8 mouse cellular contexts compared by ENCODE assay signal in genomic region chr1:43091306-43092055, GRCm38 (mm10). TPM values are rescaled to one million over a fixed set of nuclear protein-coding genes. Genes with fewer than 3 reads are reported as not detected.
DNase-seq lines count a peak whose midpoint lies in the region; ATAC-seq lines count a peak whose summit lies in the region.

No protein-coding gene starts in this region.

- H3K9ac ChIP-seq in embryonic facial prominence, embryonic 14.5 days (ENCODE audit: low read depth, low read length): peak overlapping the region; percentile 87
- H3K9ac ChIP-seq in hindbrain, embryonic 13.5 days: peak overlapping the region; percentile 91

- WGBS in embryonic facial prominence, embryonic 14.5 days: 37% methylated on average over 11 of the region's 13 CpGs
- 45% methylated on average over 13 of the region's 13 CpGs for WGBS in hindbrain, embryonic 13.5 days
- 53% methylated on average over 13 of the region's 13 CpGs for WGBS in midbrain, embryonic 10.5 days

- H3K9me3 ChIP-seq in embryonic facial prominence, embryonic 14.5 days (ENCODE audit: control insufficient read depth, low read length): no peaks in the 10 kb centered on the region
- no peaks in the 10 kb centered on the region for H3K9me3 ChIP-seq in hindbrain, embryonic 13.5 days
- H3K9me3 ChIP-seq in midbrain, embryonic 10.5 days (replicated peaks): no peaks in the 10 kb centered on the region

- H3K4me1 ChIP-seq in embryonic facial prominence, embryonic 14.5 days (ENCODE audit: control insufficient read depth, insufficient read depth, low read length): peaks cover 4% of the 10 kb centered on the region; the same call in 1 of the 2 replicates
- H3K4me1 ChIP-seq in hindbrain, embryonic 13.5 days (replicated peaks): peaks cover 32% of the 10 kb centered on the region
- H3K4me1 ChIP-seq in midbrain, embryonic 10.5 days: peaks cover 24% of the 10 kb centered on the region

- H3K27ac ChIP-seq in embryonic facial prominence, embryonic 14.5 days (replicated peaks; ENCODE audit: low read depth, low read length): no peak overlapping the region
- peak overlapping the region; percentile 94; the same call in 1 of the 2 replicates for H3K27ac ChIP-seq in hindbrain, embryonic 13.5 days
- peak overlapping the region; percentile 92 for H3K27ac ChIP-seq in midbrain, embryonic 10.5 days (replicated peaks)

- H3K36me3 ChIP-seq in embryonic facial prominence, embryonic 14.5 days (ENCODE audit: control insufficient read depth, insufficient read depth, low read length): no peaks in the 10 kb centered on the region
- no peaks in the 10 kb centered on the region for H3K36me3 ChIP-seq in hindbrain, embryonic 13.5 days
- no peaks in the 10 kb centered on the region for H3K36me3 ChIP-seq in midbrain, embryonic 10.5 days

- DNase-seq in cerebellum, adult 11-12 months: peak; percentile 28
- no peak for DNase-seq in cerebellum, postnatal 36 days
- DNase-seq in 416B (ENCODE audit: low read depth): peak; percentile 64
- DNase-seq in embryonic facial prominence, embryonic 14.5 days (ENCODE audit: low spot score): no peak
- no peak for DNase-seq in midbrain, embryonic 10.5 days (ENCODE audit: low spot score)
- DNase-seq in embryo, embryonic 10.5 days (ENCODE audit: low spot score): no peak
- DNase-seq in layer of hippocampus, adult 9-11 months: no peak

- peak; percentile 4; the same call in 1 of the 2 replicates for ATAC-seq in embryonic facial prominence, embryonic 14.5 days (ENCODE audit: low read depth)
- peak; percentile 27 for ATAC-seq in hindbrain, embryonic 13.5 days (ENCODE audit: low FRiP score)

- H3K27me3 ChIP-seq in embryonic facial prominence, embryonic 14.5 days (replicated peaks; ENCODE audit: control insufficient read depth, insufficient read depth, low read length): no peaks in the 10 kb centered on the region
- no peaks in the 10 kb centered on the region for H3K27me3 ChIP-seq in hindbrain, embryonic 13.5 days
- peaks cover 15% of the 10 kb centered on the region; the same call in 1 of the 2 replicates for H3K27me3 ChIP-seq in midbrain, embryonic 10.5 days (ENCODE audit: low read depth, poor library complexity, severe bottlenecking)

- H3K4me3 ChIP-seq in embryonic facial prominence, embryonic 14.5 days (ENCODE audit: low read depth, low read length): peak overlapping the region; percentile 78
- peak overlapping the region; percentile 76 for H3K4me3 ChIP-seq in hindbrain, embryonic 13.5 days
- peak overlapping the region; percentile 86 for H3K4me3 ChIP-seq in midbrain, embryonic 10.5 days

- peak overlapping the region; percentile 86 for H3K4me2 ChIP-seq in embryonic facial prominence, embryonic 14.5 days (ENCODE audit: low read depth, low read length)
- peak overlapping the region; percentile 68 for H3K4me2 ChIP-seq in hindbrain, embryonic 13.5 days

RNA-seq across cellular contexts. Expression of gene Tgfbrap1, which starts 7.0 kb away (rescaled TPM):
- polyA plus RNA-seq in embryonic facial prominence, embryonic 14.5 days (2014; fragmentation: Nextera tagmentation; extraction: Ambion mirVana): 10.8 and 13.6 TPM in 2 replicates
- polyA plus RNA-seq in hindbrain, embryonic 13.5 days (2015; fragmentation: Nextera tagmentation; extraction: Ambion mirVana): 16.0 and 16.4 TPM in 2 replicates
- polyA plus RNA-seq in midbrain, embryonic 10.5 days (2016; fragmentation: Nextera tagmentation; extraction: Ambion mirVana): 13.5 and 14.8 TPM in 2 replicates

RNA-seq across cellular contexts. Expression of gene AI597479, which starts 7.0 kb away (rescaled TPM):
- 30.7 and 33.1 TPM in 2 replicates for polyA plus RNA-seq in embryonic facial prominence, embryonic 14.5 days (2014; fragmentation: Nextera tagmentation; extraction: Ambion mirVana)
- 48.0 and 48.3 TPM in 2 replicates for polyA plus RNA-seq in hindbrain, embryonic 13.5 days (2015; fragmentation: Nextera tagmentation; extraction: Ambion mirVana)
- 41.3 and 43.8 TPM in 2 replicates for polyA plus RNA-seq in midbrain, embryonic 10.5 days (2016; fragmentation: Nextera tagmentation; extraction: Ambion mirVana)

Comparison
In these comparisons a context has a peak if more than half of its experiments do, and no peak if none do; other contexts are left out.
1. DNase-seq: peak in cerebellum, adult 11-12 months (single experiment) and 416B (single experiment); none in cerebellum, postnatal 36 days (0 of 2), embryonic facial prominence, embryonic 14.5 days (single experiment), midbrain, embryonic 10.5 days (single experiment), embryo, embryonic 10.5 days (single experiment) and layer of hippocampus, adult 9-11 months (single experiment).
2. Peak in every context shown above with its lines, with median percentiles within 50 percentile points of each other: H3K4me3 ChIP-seq.